Mouse (Mus musculus) hindbrain, embryonic 11.5 days (tissue): ENCODE results near the gene Gpm6b. TPM values are rescaled to one million over a fixed set of nuclear protein-coding genes. Genes with fewer than 3 reads are reported as not detected.

Experiments
- ATAC-seq: fragments of 200-750 bp; cut with Nextera tagmentation; 2 replicates; pipeline ENCODE4 v1.8.0; 2017; ENCODE audit warnings: mild to moderate bottlenecking, moderate TSS enrichment, moderate library complexity; ENCODE audit not compliant: low FRiP score
- DNase-seq: peaks from one replicate; pipeline ENCODE4 v3.0.0-alpha.2; 2015; ENCODE audit warnings: low spot score
- H3K27ac ChIP-seq: fragments of 300-500 bp; sonication (generic); 2 replicates; pipeline ENCODE4 v1.5.1; 2014; ENCODE audit warnings: mild to moderate bottlenecking, low read depth, low read length
- H3K27me3 ChIP-seq: fragments of 300-500 bp; sonication (generic); 2 replicates; pipeline ENCODE4 v1.6.1; 2014; ENCODE audit warnings: mild to moderate bottlenecking, low read length, moderate library complexity, mixed read lengths; ENCODE audit not compliant: control insufficient read depth, insufficient read depth
- H3K36me3 ChIP-seq: fragments of 300-500 bp; sonication (generic); 2 replicates; pipeline ENCODE4 v1.6.1; 2014; ENCODE audit warnings: mild to moderate bottlenecking, low read length, moderate library complexity, mixed read lengths; ENCODE audit not compliant: control insufficient read depth, insufficient read depth
- H3K4me1 ChIP-seq: fragments of 300-500 bp; sonication (generic); replicated peaks from 2 replicates; pipeline ENCODE4 v1.6.1; 2014; ENCODE audit warnings: low read length, mixed read lengths; ENCODE audit not compliant: control insufficient read depth, insufficient read depth
- H3K4me2 ChIP-seq: fragments of 300-500 bp; sonication (generic); replicated peaks from 2 replicates; pipeline ENCODE4 v1.6.1; 2014; ENCODE audit warnings: mild to moderate bottlenecking, low read depth, low read length
- H3K4me3 ChIP-seq: fragments of 300-500 bp; sonication (generic); 2 replicates; pipeline ENCODE4 v1.5.1; 2014; ENCODE audit warnings: low read depth, low read length
- H3K9ac ChIP-seq: fragments of 300-500 bp; sonication (generic); 2 replicates; pipeline ENCODE4 v1.6.1; 2014; ENCODE audit warnings: low read depth, low read length
- H3K9me3 ChIP-seq: fragments of 300-500 bp; sonication (generic); 2 replicates; pipeline ENCODE4 v1.6.1; 2016; ENCODE audit warnings: low read length; ENCODE audit not compliant: control insufficient read depth
- WGBS: fragments of 180-500 bp; shearing (Covaris S2); extraction: QIAGEN DNeasy Blood & Tissue Kit; methylation state at CpG from one replicate; pipeline ENCODE4 v1.1.7; 2014; 5-methylcytosine and 5-hydroxymethylcytosine counted together
- polyA plus RNA-seq: library from polyadenylated mRNA; unstranded; fragments of >200 nt; fragmentation: Nextera tagmentation; extraction: Ambion mirVana; gene quantifications from 2 replicates; pipeline ENCODE4 v1.2.1, GENCODE M21; 2014

Gene Gpm6b
- polyA plus RNA-seq, 1 experiment from 2014 or later = 176 TPM

GRCm38 (mm10) chrX:166316552-166317375, 78.1 kb downstream of the Gpm6b start:
- peak; percentile 10 for DNase-seq
- no peak overlapping the region for H3K27ac ChIP-seq
- H3K4me1 ChIP-seq = no peaks in the 10 kb centered on the region
- no peak overlapping the region for H3K4me3 ChIP-seq
- peak; percentile 75 for ATAC-seq
- no peaks in the 10 kb centered on the region for H3K36me3 ChIP-seq
- peaks cover 7% of the 10 kb centered on the region; the same call in 1 of the 2 replicates for H3K27me3 ChIP-seq
- no peak overlapping the region for H3K9ac ChIP-seq
- WGBS = 49% methylated on average over 7 of the region's 7 CpGs
- H3K9me3 ChIP-seq = no peaks in the 10 kb centered on the region
- H3K4me2 ChIP-seq = no peak overlapping the region

GRCm38 (mm10) chrX:166317376-166317679, 78.6 kb downstream of the Gpm6b start:
- no peak overlapping the region for H3K27ac ChIP-seq
- peaks cover 7% of the 10 kb centered on the region; the same call in 1 of the 2 replicates for H3K27me3 ChIP-seq
- ATAC-seq (no peak), DNase-seq (no peak)
- no peak overlapping the region for H3K4me2 ChIP-seq
- H3K9me3 ChIP-seq = no peaks in the 10 kb centered on the region
- no peaks in the 10 kb centered on the region for H3K4me1 ChIP-seq
- WGBS = 90% methylated on average over 1 of the region's 1 CpGs
- H3K36me3 ChIP-seq = no peaks in the 10 kb centered on the region
- no peak overlapping the region for H3K9ac ChIP-seq
- H3K4me3 ChIP-seq = no peak overlapping the region

- Histone ChIP-seq H3K36me3 (no peaks in the 10 kb centered on the region), H3K27me3 (no peaks in the 10 kb centered on the region), H3K4me3 (no peak overlapping the region), H3K9me3 (no peaks in the 10 kb centered on the region), H3K9ac (no peak overlapping the region), H3K27ac (no peak overlapping the region), H3K4me1 (no peaks in the 10 kb centered on the region), H3K4me2 (no peak overlapping the region)
- DNase-seq = no peak
- no peak for ATAC-seq
- 86% methylated on average over 3 of the region's 3 CpGs for WGBS
Measured at GRCm38 (mm10) chrX:166323226-166323625, 84.5 kb downstream of the Gpm6b start.

- ATAC-seq = no peak
- Histone ChIP-seq H3K27me3 (no peaks in the 10 kb centered on the region), H3K9ac (no peak overlapping the region), H3K36me3 (no peaks in the 10 kb centered on the region), H3K4me3 (no peak overlapping the region), H3K27ac (peak overlapping the region; percentile 84), H3K9me3 (no peaks in the 10 kb centered on the region), H3K4me2 (no peak overlapping the region), H3K4me1 (no peaks in the 10 kb centered on the region)
- 57% methylated on average over 5 of the region's 5 CpGs for WGBS
- no peak for DNase-seq
Measured at GRCm38 (mm10) chrX:166327621-166328020, 88.9 kb downstream of the Gpm6b start.

- no peak for DNase-seq
- Histone ChIP-seq H3K9me3 (no peaks in the 10 kb centered on the region), H3K4me3 (no peak overlapping the region), H3K4me2 (no peak overlapping the region), H3K9ac (no peak overlapping the region), H3K27ac (peak overlapping the region; percentile 84), H3K36me3 (no peaks in the 10 kb centered on the region), H3K4me1 (no peaks in the 10 kb centered on the region), H3K27me3 (no peaks in the 10 kb centered on the region)
- peak; percentile 10 for ATAC-seq
- WGBS = 37% methylated on average over 3 of the region's 3 CpGs
Measured at GRCm38 (mm10) chrX:166328219-166328901, 89.6 kb downstream of the Gpm6b start.

GRCm38 (mm10) chrX:166328904-166329451, 90.3 kb downstream of the Gpm6b start:
- no peaks in the 10 kb centered on the region for H3K27me3 ChIP-seq
- no peaks in the 10 kb centered on the region for H3K4me1 ChIP-seq
- 15% methylated on average over 9 of the region's 9 CpGs for WGBS
- peak overlapping the region; percentile 84 for H3K27ac ChIP-seq
- H3K9ac ChIP-seq = no peak overlapping the region
- H3K36me3 ChIP-seq = no peaks in the 10 kb centered on the region
- H3K4me2 ChIP-seq = no peak overlapping the region
- peak; percentile 95 for ATAC-seq
- H3K4me3 ChIP-seq = no peak overlapping the region
- no peaks in the 10 kb centered on the region for H3K9me3 ChIP-seq
- DNase-seq = peak; percentile 72

GRCm38 (mm10) chrX:166334516-166335136, 95.9 kb downstream of the Gpm6b start:
- Histone ChIP-seq H3K9ac (no peak overlapping the region), H3K27me3 (no peaks in the 10 kb centered on the region), H3K9me3 (no peaks in the 10 kb centered on the region), H3K27ac (no peak overlapping the region), H3K4me2 (no peak overlapping the region), H3K4me1 (no peaks in the 10 kb centered on the region), H3K4me3 (no peak overlapping the region), H3K36me3 (no peaks in the 10 kb centered on the region)
- ATAC-seq (no peak), DNase-seq (no peak)
- 79% methylated on average over 6 of the region's 6 CpGs for WGBS

- Histone ChIP-seq H3K9ac (no peak overlapping the region), H3K4me2 (no peak overlapping the region), H3K27me3 (no peaks in the 10 kb centered on the region), H3K4me3 (no peak overlapping the region), H3K27ac (no peak overlapping the region), H3K9me3 (no peaks in the 10 kb centered on the region), H3K4me1 (no peaks in the 10 kb centered on the region), H3K36me3 (no peaks in the 10 kb centered on the region)
- no peak for DNase-seq
- WGBS = 90% methylated on average over 5 of the region's 5 CpGs
- ATAC-seq = no peak
Measured at GRCm38 (mm10) chrX:166338353-166338752, 99.6 kb downstream of the Gpm6b start.
